Mouse (Mus musculus) spleen, postnatal 14 days (tissue): ENCODE results near the gene Unc13d.
A peak's percentile ranks its signal among the peaks of the same experiment; 100 is the strongest.
"Not testable (repeated sequence)": the region's sequence is repeated elsewhere in the genome, so short reads cannot be mapped to it uniquely, and the experiment has no call there.

Experiments
- DNase-seq, 2 experiments: peaks; one replicate each; pipeline ENCODE4 v3.0.0; 2021 to 2022; ENCODE audit warnings: low spot score in 2 of 2

The Unc13d gene

GRCm38 (mm10) chr11:116021328-116022220, 56.2 kb downstream of the Unc13d start:
- DNase-seq: no peak

GRCm38 (mm10) chr11:116020519-116020922, 57.2 kb downstream of the Unc13d start:
- no peak for DNase-seq

- DNase-seq: no peak
Measured at GRCm38 (mm10) chr11:116019976-116020411, 57.8 kb downstream of the Unc13d start.

GRCm38 (mm10) chr11:116019360-116019791, 58.4 kb downstream of the Unc13d start:
- no peak for DNase-seq

GRCm38 (mm10) chr11:116018867-116019266, 58.9 kb downstream of the Unc13d start:
- DNase-seq: not testable (repeated sequence)

- DNase-seq: no peak
Measured at GRCm38 (mm10) chr11:116018106-116018505, 59.7 kb downstream of the Unc13d start.

- DNase-seq: no peak
Measured at GRCm38 (mm10) chr11:116014821-116015220, 62.9 kb downstream of the Unc13d start.

GRCm38 (mm10) chr11:116012262-116012947, 65.4 kb downstream of the Unc13d start, which contains the start of gene Galk1:
TSS of gene Galk1 (minus strand) at chr11:116012719.
- DNase-seq: peak; percentile 74 to 79
